ENCODE assay signal across 17 mouse cellular contexts in genomic region chr17:28442661-28443060, GRCm38 (mm10).
A peak's percentile ranks its signal among the peaks of the same experiment; 100 is the strongest.
DNase-seq lines count a peak whose midpoint lies in the region; ATAC-seq and TF ChIP-seq lines count a peak whose summit lies in the region.
"Had no signal": no experiment of that assay in that cellular context is flagged by ENCODE, and none has a peak within 500 bp of the region (broad histone marks: within the 10 kb centered on the region; RNA-seq: fewer than 3 reads in every experiment).

No protein-coding gene starts in this region.

- no peak for ATAC-seq in forebrain, embryonic 11.5 days (replicated peaks; ENCODE audit: low FRiP score)
- no peak for ATAC-seq in forebrain, embryonic 15.5 days (replicated peaks)
- no peak for ATAC-seq in midbrain, embryonic 16.5 days
- ATAC-seq: forebrain, postnatal 0 days; intestine, embryonic 16.5 days had no signal

- H3K27me3 ChIP-seq in forebrain, embryonic 11.5 days (ENCODE audit: control insufficient read depth, insufficient read depth, low read length), result no peaks in the 10 kb centered on the region
- no peaks in the 10 kb centered on the region for H3K27me3 ChIP-seq in forebrain, embryonic 15.5 days
- no peaks in the 10 kb centered on the region for H3K27me3 ChIP-seq in thymus, adult 2 months (ENCODE audit: control insufficient read depth, insufficient read depth, low read length)
- H3K27me3 ChIP-seq in megakaryocyte, embryonic 14.5 days (replicated peaks), result no peaks in the 10 kb centered on the region
- no peaks in the 10 kb centered on the region for H3K27me3 ChIP-seq in midbrain, embryonic 16.5 days (ENCODE audit: control insufficient read depth, insufficient read depth, low read depth, low read length)
- H3K27me3 ChIP-seq: stomach, embryonic 15.5 days had no signal

- no peak overlapping the region for H3K9ac ChIP-seq in forebrain, embryonic 11.5 days (ENCODE audit: low read length)
- no peak overlapping the region for H3K9ac ChIP-seq in forebrain, embryonic 15.5 days (replicated peaks)
- no peak overlapping the region for H3K9ac ChIP-seq in midbrain, embryonic 16.5 days (ENCODE audit: low read depth, low read length)
- H3K9ac ChIP-seq: forebrain, postnatal 0 days; lung, embryonic 14.5 days; stomach, embryonic 15.5 days had no signal

- H3K36me3 ChIP-seq in forebrain, embryonic 11.5 days (ENCODE audit: control insufficient read depth, insufficient read depth, low read length), result no peaks in the 10 kb centered on the region
- H3K36me3 ChIP-seq in forebrain, embryonic 15.5 days, result 0 out of 2 replicates have a peak, but pooled peaks cover 2% of the 10 kb centered on the region
- peaks cover 28% of the 10 kb centered on the region for H3K36me3 ChIP-seq in thymus, adult 2 months (ENCODE audit: control insufficient read depth, insufficient read depth, low read length)
- peaks cover 43% of the 10 kb centered on the region for H3K36me3 ChIP-seq in megakaryocyte, embryonic 14.5 days (replicated peaks; ENCODE audit: low read length)
- 0 out of 2 replicates have a peak, but pooled peaks cover 2% of the 10 kb centered on the region for H3K36me3 ChIP-seq in midbrain, embryonic 16.5 days (ENCODE audit: control insufficient read depth, insufficient read depth, low read length)

- no peaks in the 10 kb centered on the region for H3K9me3 ChIP-seq in forebrain, embryonic 11.5 days (ENCODE audit: control insufficient read depth, low read length)
- H3K9me3 ChIP-seq in forebrain, embryonic 15.5 days, result no peaks in the 10 kb centered on the region
- H3K9me3 ChIP-seq in megakaryocyte, embryonic 14.5 days, result no peaks in the 10 kb centered on the region
- H3K9me3 ChIP-seq in midbrain, embryonic 16.5 days (replicated peaks; ENCODE audit: control insufficient read depth, low read length, poor library complexity, severe bottlenecking), result no peaks in the 10 kb centered on the region
- H3K9me3 ChIP-seq: stomach, embryonic 15.5 days had no signal

- no peak for TF ChIP-seq CTCF in thymus, adult 2 months (IDR thresholded peaks at IDR 0.05; ENCODE audit: borderline replicate concordance, control insufficient read depth, extremely low read depth, insufficient read depth, low read length, poor library complexity)

- no peak overlapping the region for H3K4me2 ChIP-seq in forebrain, embryonic 11.5 days (ENCODE audit: low read depth, low read length, severe bottlenecking)
- H3K4me2 ChIP-seq in forebrain, embryonic 15.5 days (replicated peaks), result no peak overlapping the region
- H3K4me2 ChIP-seq in midbrain, embryonic 16.5 days (ENCODE audit: low read length), result no peak overlapping the region
- H3K4me2 ChIP-seq: lung, embryonic 14.5 days; stomach, embryonic 15.5 days had no signal

- no peak for TF ChIP-seq POLR2A in thymus, adult 2 months (IDR thresholded peaks at IDR 0.05; ENCODE audit: control insufficient read depth, extremely low read depth, insufficient read depth, low read length, poor library complexity)

- no peaks in the 10 kb centered on the region for H3K4me1 ChIP-seq in forebrain, embryonic 11.5 days (replicated peaks; ENCODE audit: control insufficient read depth, insufficient read depth, low read length)
- H3K4me1 ChIP-seq in forebrain, embryonic 15.5 days, result no peaks in the 10 kb centered on the region
- peaks cover 8% of the 10 kb centered on the region for H3K4me1 ChIP-seq in thymus, adult 2 months (replicated peaks; ENCODE audit: control insufficient read depth, insufficient read depth, low read length)
- H3K4me1 ChIP-seq in megakaryocyte, embryonic 14.5 days, result peaks cover 21% of the 10 kb centered on the region
- H3K4me1 ChIP-seq in midbrain, embryonic 16.5 days (ENCODE audit: control insufficient read depth, insufficient read depth, low read length), result no peaks in the 10 kb centered on the region; the same call in 1 of the 2 replicates

- no peak overlapping the region for H3K27ac ChIP-seq in forebrain, embryonic 11.5 days (ENCODE audit: low read depth, low read length)
- H3K27ac ChIP-seq in forebrain, embryonic 15.5 days (replicated peaks), result no peak overlapping the region
- peak overlapping the region; percentile 26; the same call in 1 of the 2 replicates for H3K27ac ChIP-seq in thymus, adult 2 months (ENCODE audit: control insufficient read depth, insufficient read depth, low read length)
- H3K27ac ChIP-seq in midbrain, embryonic 16.5 days (ENCODE audit: low read length), result no peak overlapping the region
- H3K27ac ChIP-seq: stomach, embryonic 15.5 days had no signal

- 86% methylated on average over 6 of the region's 6 CpGs for WGBS in forebrain, embryonic 11.5 days
- 78% methylated on average over 6 of the region's 6 CpGs for WGBS in forebrain, embryonic 15.5 days
- 20% methylated on average over 6 of the region's 6 CpGs for WGBS in thymus, adult 2 months
- 84% methylated on average over 6 of the region's 6 CpGs for WGBS in midbrain, embryonic 16.5 days

- DNase-seq in forebrain, embryonic 11.5 days (ENCODE audit: low spot score), result peak; percentile 37
- peak; percentile 33 for DNase-seq in thymus, adult 2 months
- no peak for DNase-seq in thymus, adult 18-20 months
- peak; percentile 59 for DNase-seq in thymus, postnatal 4 days
- DNase-seq in Muller cell, postnatal 12 days (ENCODE audit: inconsistent ontology term), result no peak
- DNase-seq: cerebellum, adult 8-10 months; forebrain, postnatal 0 days; gastrocnemius, postnatal 14 days; heart, postnatal 4 days; lung, embryonic 14.5 days; right cerebral cortex, postnatal 25 days had no signal

- H3K4me3 ChIP-seq in forebrain, embryonic 11.5 days (ENCODE audit: low read depth, low read length), result no peak overlapping the region
- H3K4me3 ChIP-seq in forebrain, embryonic 15.5 days, result no peak overlapping the region
- no peak overlapping the region for H3K4me3 ChIP-seq in thymus, adult 2 months (ENCODE audit: control insufficient read depth, insufficient read depth, low read length)
- peak overlapping the region; percentile 72 for H3K4me3 ChIP-seq in megakaryocyte, embryonic 14.5 days (replicated peaks)
- no peak overlapping the region for H3K4me3 ChIP-seq in midbrain, embryonic 16.5 days (ENCODE audit: low read depth, low read length)
- H3K4me3 ChIP-seq: myocyte; stomach, embryonic 15.5 days had no signal

Comparison
In these comparisons a context has a peak if more than half of its experiments do, and no peak if none do; other contexts are left out.
1. DNase-seq: peak in forebrain, embryonic 11.5 days (single experiment), thymus, adult 2 months (single experiment) and thymus, postnatal 4 days (single experiment); none in thymus, adult 18-20 months (0 of 2) and Muller cell, postnatal 12 days (single experiment).